8 mouse cellular contexts compared by ENCODE assay signal in the genomic region with DNA sequence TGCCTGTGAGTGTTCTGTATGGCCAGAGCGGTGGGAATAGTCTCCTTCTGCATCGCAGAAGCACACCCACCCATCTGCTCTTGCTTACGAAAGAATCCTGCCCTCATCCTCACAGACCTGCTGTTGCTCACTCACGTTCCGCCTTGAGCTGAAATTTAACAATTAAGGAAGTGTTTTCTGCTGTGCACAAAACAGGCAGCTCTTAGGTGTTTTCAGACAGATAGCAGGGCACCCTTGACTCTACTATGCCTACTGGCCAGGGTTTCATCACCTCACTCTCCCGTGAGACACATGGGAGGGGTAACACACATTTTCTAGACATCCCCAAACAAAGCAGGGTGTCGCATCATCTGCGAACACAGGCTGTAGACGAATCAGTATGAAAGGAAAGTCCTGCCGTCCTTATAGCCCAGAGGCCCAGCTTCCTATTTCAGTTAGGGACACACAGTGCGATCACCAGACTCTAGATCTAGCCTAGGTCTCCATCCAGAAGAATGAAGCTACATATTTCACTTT. TPM values are rescaled to one million over a fixed set of nuclear protein-coding genes. Genes with fewer than 3 reads are reported as not detected.
DNase-seq lines count a peak whose midpoint lies in the region; ATAC-seq lines count a peak whose summit lies in the region.

No protein-coding gene starts in this region.

- no peak for DNase-seq in liver, embryonic 11.5 days (ENCODE audit: low spot score)
- no peak for DNase-seq in liver
- DNase-seq in cerebellum, adult 9-11 months, result peak; percentile 36
- DNase-seq in liver, embryonic 13.5 days, result no peak
- no peak for DNase-seq in urinary bladder, adult 18-20 months (ENCODE audit: low spot score in 2 of 2)

- 30% methylated on average over 11 of the region's 11 CpGs for WGBS in liver, embryonic 11.5 days
- WGBS in heart, embryonic 13.5 days, result 22% methylated on average over 11 of the region's 11 CpGs
- 25% methylated on average over 11 of the region's 11 CpGs for WGBS in liver, embryonic 13.5 days (ENCODE audit: insufficient replicate concordance)
- 5% methylated on average over 11 of the region's 11 CpGs for WGBS in neural tube, embryonic 15.5 days

- H3K9me3 ChIP-seq in liver, embryonic 11.5 days (ENCODE audit: control insufficient read depth, low read length), result no peaks in the 10 kb centered on the region
- no peaks in the 10 kb centered on the region for H3K9me3 ChIP-seq in heart, embryonic 13.5 days
- no peaks in the 10 kb centered on the region for H3K9me3 ChIP-seq in liver, embryonic 13.5 days (replicated peaks)
- H3K9me3 ChIP-seq in neural tube, embryonic 15.5 days (replicated peaks), result no peaks in the 10 kb centered on the region

- H3K9ac ChIP-seq in liver, embryonic 11.5 days (ENCODE audit: low read depth, low read length), result no peak overlapping the region
- peak overlapping the region; percentile 74 for H3K9ac ChIP-seq in heart, embryonic 13.5 days
- H3K9ac ChIP-seq in liver, embryonic 13.5 days, result no peak overlapping the region
- peak overlapping the region; percentile 67 for H3K9ac ChIP-seq in neural tube, embryonic 15.5 days (replicated peaks)

- H3K4me2 ChIP-seq in liver, embryonic 11.5 days, result peak overlapping the region; percentile 57
- H3K4me2 ChIP-seq in heart, embryonic 13.5 days, result peak overlapping the region; percentile 70
- peak overlapping the region; percentile 36 for H3K4me2 ChIP-seq in liver, embryonic 13.5 days
- peak overlapping the region; percentile 68 for H3K4me2 ChIP-seq in neural tube, embryonic 15.5 days

- no peaks in the 10 kb centered on the region for H3K36me3 ChIP-seq in liver, embryonic 11.5 days (ENCODE audit: control insufficient read depth, insufficient read depth, low read length)
- H3K36me3 ChIP-seq in heart, embryonic 13.5 days, result no peaks in the 10 kb centered on the region
- no peaks in the 10 kb centered on the region for H3K36me3 ChIP-seq in liver, embryonic 13.5 days
- H3K36me3 ChIP-seq in neural tube, embryonic 15.5 days, result no peaks in the 10 kb centered on the region

- 0 out of 2 replicates have a peak, but pooled peaks cover 5% of the 10 kb centered on the region for H3K27me3 ChIP-seq in liver, embryonic 11.5 days (replicated peaks; ENCODE audit: control insufficient read depth, insufficient read depth, low read length)
- H3K27me3 ChIP-seq in heart, embryonic 13.5 days (replicated peaks), result no peaks in the 10 kb centered on the region
- H3K27me3 ChIP-seq in liver, embryonic 13.5 days, result peaks cover 29% of the 10 kb centered on the region
- no peaks in the 10 kb centered on the region for H3K27me3 ChIP-seq in neural tube, embryonic 15.5 days (replicated peaks)

- H3K27ac ChIP-seq in liver, embryonic 11.5 days (ENCODE audit: low read depth, low read length), result no peak overlapping the region; the same call in 1 of the 2 replicates
- peak overlapping the region; percentile 72 for H3K27ac ChIP-seq in heart, embryonic 13.5 days (replicated peaks)
- no peak overlapping the region for H3K27ac ChIP-seq in liver, embryonic 13.5 days
- H3K27ac ChIP-seq in neural tube, embryonic 15.5 days (replicated peaks), result peak overlapping the region; percentile 89

- H3K4me3 ChIP-seq in liver, embryonic 11.5 days (ENCODE audit: low read depth, low read length), result peak overlapping the region; percentile 18
- peak overlapping the region; percentile 42 for H3K4me3 ChIP-seq in heart, embryonic 13.5 days
- no peak overlapping the region for H3K4me3 ChIP-seq in liver, embryonic 13.5 days (replicated peaks)
- peak overlapping the region; percentile 52 for H3K4me3 ChIP-seq in neural tube, embryonic 15.5 days (replicated peaks)

- peaks cover 20% of the 10 kb centered on the region for H3K4me1 ChIP-seq in liver, embryonic 11.5 days (replicated peaks; ENCODE audit: control insufficient read depth, insufficient read depth, low read length)
- peaks cover 41% of the 10 kb centered on the region for H3K4me1 ChIP-seq in heart, embryonic 13.5 days
- H3K4me1 ChIP-seq in liver, embryonic 13.5 days (replicated peaks), result peaks cover 25% of the 10 kb centered on the region
- peaks cover 64% of the 10 kb centered on the region for H3K4me1 ChIP-seq in neural tube, embryonic 15.5 days

- no peak for ATAC-seq in liver, embryonic 11.5 days (replicated peaks; ENCODE audit: low FRiP score)
- no peak for ATAC-seq in heart, embryonic 13.5 days (ENCODE audit: extremely low read depth, insufficient number of reproducible peaks, low FRiP score, low TSS enrichment)
- ATAC-seq in liver, embryonic 13.5 days (ENCODE audit: low read depth), result no peak
- ATAC-seq in neural tube, embryonic 15.5 days (ENCODE audit: low FRiP score), result peak; percentile 25
- ATAC-seq in megakaryocyte-erythroid progenitor cell, adult 5-6 weeks (replicated peaks; ENCODE audit: low FRiP score, low TSS enrichment, poor library complexity, severe bottlenecking), result no peak

RNA-seq across cellular contexts. Expression of gene Gng2, which starts 2.4 kb away (rescaled TPM):
- polyA plus RNA-seq in liver, embryonic 11.5 days (2014; fragmentation: Nextera tagmentation; extraction: Ambion mirVana), result 23.7 and 32.7 TPM in 2 replicates
- 39.9 and 41.0 TPM in 2 replicates for polyA plus RNA-seq in heart, embryonic 13.5 days (2015; fragmentation: Nextera tagmentation; extraction: Ambion mirVana)
- polyA plus RNA-seq in liver, embryonic 13.5 days (2015; fragmentation: Nextera tagmentation; extraction: Ambion mirVana), result 8.8 and 9.5 TPM in 2 replicates
- polyA plus RNA-seq in neural tube, embryonic 15.5 days (2015; fragmentation: Nextera tagmentation; extraction: Ambion mirVana), result 294 and 351 TPM in 2 replicates
- 1.2 and 11.6 TPM in 2 replicates for total RNA-seq in megakaryocyte-erythroid progenitor cell, adult 5-6 weeks (2014; fragmentation: Nextera tagmentation)
- 5.7 and 11.8 TPM in 2 replicates for total RNA-seq in megakaryocyte-erythroid progenitor cell, adult 5-6 weeks (2017)

Comparison
In these comparisons a context has a peak if more than half of its experiments do, and no peak if none do; other contexts are left out.
1. H3K27ac ChIP-seq: peak in heart, embryonic 13.5 days (single experiment) and neural tube, embryonic 15.5 days (single experiment); none in liver, embryonic 11.5 days (single experiment) and liver, embryonic 13.5 days (single experiment).
2. H3K9ac ChIP-seq: peak in heart, embryonic 13.5 days (single experiment) and neural tube, embryonic 15.5 days (single experiment); none in liver, embryonic 11.5 days (single experiment) and liver, embryonic 13.5 days (single experiment).
3. Peak in every context shown above with its lines, with median percentiles within 50 percentile points of each other: H3K4me2 ChIP-seq.